Mouse (Mus musculus) limb, embryonic 14.5 days (tissue): ENCODE measurements around the gene Ccdc146. TPM values are rescaled to one million over a fixed set of nuclear protein-coding genes. Genes with fewer than 3 reads are reported as not detected.

Source experiments
- ATAC-seq: fragments of 200-750 bp; cut with Nextera tagmentation; 2 replicates; pipeline ENCODE4 v1.8.0; 2017; ENCODE audit warnings: low read depth, moderate number of reproducible peaks, moderate TSS enrichment; ENCODE audit not compliant: low FRiP score
- DNase-seq: peaks from one replicate; pipeline ENCODE4 v3.0.0-alpha.2; 2015; ENCODE audit warnings: low spot score
- H3K27ac ChIP-seq: fragments of 300-500 bp; sonication (generic); replicated peaks from 2 replicates; pipeline ENCODE4 v1.5.1; 2014; ENCODE audit warnings: low read depth, mild to moderate bottlenecking, low read length, moderate library complexity, mixed read lengths
- H3K27me3 ChIP-seq: fragments of 300-500 bp; sonication (generic); 2 replicates; pipeline ENCODE4 v1.6.1; 2014; ENCODE audit warnings: low read length, mixed read lengths; ENCODE audit not compliant: control insufficient read depth, insufficient read depth
- H3K36me3 ChIP-seq: fragments of 300-500 bp; sonication (generic); 2 replicates; pipeline ENCODE4 v1.6.1; 2014; ENCODE audit warnings: mild to moderate bottlenecking, low read length, moderate library complexity, mixed read lengths; ENCODE audit not compliant: control insufficient read depth, insufficient read depth
- H3K4me1 ChIP-seq: fragments of 300-500 bp; sonication (generic); 2 replicates; pipeline ENCODE4 v1.6.1; 2014; ENCODE audit warnings: antibody characterized with exemption, low read length, mixed read lengths; ENCODE audit not compliant: control insufficient read depth, insufficient read depth
- H3K4me2 ChIP-seq: fragments of 300-500 bp; sonication (generic); replicated peaks from 2 replicates; pipeline ENCODE4 v1.6.1; 2014; ENCODE audit warnings: low read depth, mild to moderate bottlenecking, low read length, moderate library complexity; ENCODE audit not compliant: severe bottlenecking
- H3K4me3 ChIP-seq: fragments of 300-500 bp; sonication (generic); replicated peaks from 2 replicates; pipeline ENCODE4 v1.5.1; 2014; ENCODE audit warnings: low read length
- H3K9ac ChIP-seq: fragments of 300-500 bp; sonication (generic); 2 replicates; pipeline ENCODE4 v1.6.1; 2014; ENCODE audit warnings: mild to moderate bottlenecking, low read depth, low read length, moderate library complexity; ENCODE audit not compliant: severe bottlenecking
- H3K9me3 ChIP-seq: fragments of 300-500 bp; sonication (generic); 2 replicates; pipeline ENCODE4 v1.6.1; 2016; ENCODE audit warnings: low read length; ENCODE audit not compliant: control insufficient read depth
- POLR2A ChIP-seq: fragments of 200-500 bp; IDR thresholded peaks from 2 replicates; pipeline ENCODE4 v1.8.0; 2012; ENCODE audit warnings: inconsistent platforms, mild to moderate bottlenecking, moderate library complexity, borderline replicate concordance; ENCODE audit not compliant: insufficient read depth, insufficient read length; ENCODE audit errors: extremely low read depth
- WGBS: fragments of 180-500 bp; shearing (Covaris S2); extraction: QIAGEN DNeasy Blood & Tissue Kit; methylation state at CpG from one replicate; pipeline ENCODE4 v1.1.7; 2014; 5-methylcytosine and 5-hydroxymethylcytosine counted together
- polyA plus RNA-seq, 2 experiments: library from polyadenylated mRNA; depleted of rRNA in 1 of 2; stranded (reverse) in 1 of 2; unstranded in 1 of 2; fragments of >200 nt; fragmentation: Nextera tagmentation in 1 of 2; extraction: Ambion mirVana in 1 of 2; gene quantifications; 2 replicates each; pipeline versions ENCODE4 v1.2.1 to v1.2.3; 2012 to 2014

The Ccdc146 gene
- polyA plus RNA-seq (2012; rRNA removed) (0.09 TPM in 2 replicates), polyA plus RNA-seq (2014; fragmentation: Nextera tagmentation; extraction: Ambion mirVana) (0.11 and 0.18 TPM in 2 replicates)

- ATAC-seq (peak; percentile 100), DNase-seq (peak; percentile 100)
- H3K9ac ChIP-seq = peak within 1 kb of the TSS; percentile 69
- H3K27me3 ChIP-seq = no peaks in the 10 kb centered on the region
- no peak for TF ChIP-seq POLR2A
- H3K4me3 ChIP-seq = peak within 1 kb of the TSS; percentile 81
- H3K9me3 ChIP-seq = no peaks in the 10 kb centered on the region
- no peaks in the 10 kb centered on the region for H3K36me3 ChIP-seq
- peak within 1 kb of the TSS; percentile 98 for H3K4me2 ChIP-seq
- WGBS = under 1% methylated on average over 66 of the region's 68 CpGs
- H3K4me1 ChIP-seq = peaks cover 4% of the 10 kb centered on the region; the same call in 1 of the 2 replicates
- H3K27ac ChIP-seq = no peak within 1 kb of the TSS
Observed at GRCm38 (mm10) chr5:21424614-21425602, at the start of gene Ccdc146, which contains the start of gene Fam185a. Ccdc146 (minus strand) TSS chr5:21424677. Fam185a (plus strand) TSS chr5:21424958.

- TF ChIP-seq POLR2A = no peak
- Histone ChIP-seq H3K4me1 (0 out of 2 replicates have a peak, but pooled peaks cover 9% of the 10 kb centered on the region), H3K4me3 (no peak overlapping the region), H3K36me3 (no peaks in the 10 kb centered on the region), H3K9me3 (no peaks in the 10 kb centered on the region), H3K27me3 (no peaks in the 10 kb centered on the region), H3K9ac (no peak overlapping the region), H3K4me2 (no peak overlapping the region), H3K27ac (no peak overlapping the region)
- WGBS = 55% methylated on average over 12 of the region's 12 CpGs
- DNase-seq (no peak), ATAC-seq (no peak)
Observed at GRCm38 (mm10) chr5:21468100-21468499, 43.6 kb upstream of the Ccdc146 start.

GRCm38 (mm10) chr5:21467387-21467786, 42.9 kb upstream of the Ccdc146 start:
- H3K27ac ChIP-seq = no peak overlapping the region
- ATAC-seq (no peak), DNase-seq (no peak)
- whole genome bisulfite sequencing = 71% methylated on average over 7 of the region's 7 CpGs
- H3K9ac ChIP-seq = no peak overlapping the region
- 0 out of 2 replicates have a peak, but pooled peaks cover 9% of the 10 kb centered on the region for H3K4me1 ChIP-seq
- H3K4me3 ChIP-seq = no peak overlapping the region
- TF ChIP-seq POLR2A = no peak
- H3K27me3 ChIP-seq = no peaks in the 10 kb centered on the region
- no peaks in the 10 kb centered on the region for H3K36me3 ChIP-seq
- H3K9me3 ChIP-seq = no peaks in the 10 kb centered on the region
- no peak overlapping the region for H3K4me2 ChIP-seq

GRCm38 (mm10) chr5:21440833-21441530, 16.5 kb upstream of the Ccdc146 start:
- Histone ChIP-seq H3K36me3 (no peaks in the 10 kb centered on the region), H3K27me3 (no peaks in the 10 kb centered on the region), H3K27ac (peak overlapping the region; percentile 52), H3K4me3 (no peak overlapping the region), H3K9me3 (no peaks in the 10 kb centered on the region), H3K4me1 (peaks cover 19% of the 10 kb centered on the region), H3K4me2 (no peak overlapping the region), H3K9ac (no peak overlapping the region)
- DNase-seq (peak; percentile 80), ATAC-seq (peak; percentile 69)
- TF ChIP-seq POLR2A = no peak
- 47% methylated on average over 8 of the region's 8 CpGs for WGBS
